Mouse (Mus musculus) embryonic stem cell, embryonic (primary cell): ENCODE measurements around the gene Nudt4.

Source experiments
- CTCF ChIA-PET, 4 experiments: fragments of 300-600 bp in 2 of 4; fragments of 350-600 bp in 2 of 4; sonication (Branson Sonifier 250); formaldehyde crosslinking; loops; one replicate each; lab custom pipeline; 2022; ENCODE audit warnings: inconsistent platforms in 2 of 4; lab: Charles Lee
- POLR2A ChIA-PET, 4 experiments: fragments of 300-600 bp in 2 of 4; fragments of 350-600 bp in 2 of 4; sonication (Branson Sonifier 250); formaldehyde crosslinking; loops; one replicate each; lab custom pipeline; 2022; ENCODE audit warnings: antibody characterized with exemption in 4 of 4, inconsistent platforms in 1 of 4; lab: Charles Lee

Nudt4 gene

DNA sequence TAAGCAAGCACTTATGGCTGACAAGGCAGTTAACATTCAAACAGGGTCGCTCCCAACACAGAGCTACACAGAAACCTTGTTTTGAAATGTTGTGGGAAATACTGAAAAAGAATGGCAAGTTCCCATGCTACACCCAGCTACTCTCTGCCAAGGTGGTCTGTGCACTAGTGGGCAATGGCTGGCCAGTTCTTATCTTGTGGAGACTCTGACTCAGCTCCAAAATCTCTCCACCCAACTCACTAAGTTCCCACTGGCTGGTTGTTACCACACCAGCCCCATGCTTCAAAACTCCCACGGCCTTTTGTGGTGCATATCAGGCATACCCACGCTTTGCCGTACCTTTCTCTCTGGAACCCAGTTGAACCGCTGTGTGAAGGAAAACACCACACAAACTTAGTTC is 31.0 kb downstream of the Nudt4 start:
- POLR2A ChIA-PET: interaction anchor here (0.7 to 6.8 kb wide), 19 partner anchors 12 to 407 kb away, joined by 3 to 129 read pairs (median 4); partner anchors contain the start of genes Ube2n (in 3 of the 4) and Eea1 (in 1 of the 4)
- CTCF ChIA-PET: interaction anchor here in 2 of 4 experiments (0.6 to 1.0 kb wide), 2 partner anchors 66 to 325 kb away, joined by 3 to 7 read pairs; no protein-coding TSS in a partner anchor

- POLR2A ChIA-PET: interaction anchor here in 3 of 4 experiments (1.3 to 6.8 kb wide), 5 partner anchors 12 to 23 kb away, joined by 5 to 129 read pairs (median 5); partner anchors contain the start of gene Ube2n (in 3 of the 3)
- CTCF ChIA-PET: no interaction called here
These were observed 33.3 kb downstream of the Nudt4 start for GRCm38 (mm10) chr10:95530551-95531121.

DNA sequence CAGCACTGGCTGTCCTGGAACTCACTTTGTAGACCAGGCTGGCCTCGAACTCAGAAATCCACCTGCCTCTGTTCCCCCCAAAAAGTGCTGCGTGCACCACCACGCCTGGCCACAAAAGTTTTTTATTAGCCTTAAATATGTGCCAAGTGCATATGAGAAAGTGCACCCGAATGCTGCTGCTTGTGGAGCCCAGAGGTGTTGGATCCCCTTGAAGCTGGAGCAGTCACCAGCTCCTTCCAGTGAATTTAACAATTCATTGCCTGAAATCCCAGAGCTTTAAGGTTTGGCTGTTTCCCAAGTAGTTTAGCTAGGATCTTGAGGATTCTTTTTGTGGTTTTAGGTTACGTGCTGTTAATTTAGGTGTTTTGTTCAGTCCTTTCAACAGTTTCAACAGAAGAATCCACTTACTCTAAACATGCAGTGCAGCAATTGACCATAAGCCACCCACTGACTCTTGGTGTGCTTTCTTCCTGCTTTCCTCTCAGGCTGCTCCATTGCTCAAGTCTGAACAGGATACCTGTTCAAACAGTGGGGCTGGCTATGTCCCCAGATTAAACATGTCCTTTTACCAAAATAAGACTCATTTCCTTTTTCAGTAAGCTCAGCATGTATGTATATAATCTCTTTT is 37.3 kb downstream of the Nudt4 start:
- ChIA-PET POLR2A (interaction anchor here in 3 of 4 experiments (0.6 to 3.2 kb wide), 14 partner anchors 8 to 368 kb away, joined by 3 to 34 read pairs (median 4); partner anchors contain the start of gene Ube2n (in 2 of the 3)), CTCF (no interaction called here)

DNA sequence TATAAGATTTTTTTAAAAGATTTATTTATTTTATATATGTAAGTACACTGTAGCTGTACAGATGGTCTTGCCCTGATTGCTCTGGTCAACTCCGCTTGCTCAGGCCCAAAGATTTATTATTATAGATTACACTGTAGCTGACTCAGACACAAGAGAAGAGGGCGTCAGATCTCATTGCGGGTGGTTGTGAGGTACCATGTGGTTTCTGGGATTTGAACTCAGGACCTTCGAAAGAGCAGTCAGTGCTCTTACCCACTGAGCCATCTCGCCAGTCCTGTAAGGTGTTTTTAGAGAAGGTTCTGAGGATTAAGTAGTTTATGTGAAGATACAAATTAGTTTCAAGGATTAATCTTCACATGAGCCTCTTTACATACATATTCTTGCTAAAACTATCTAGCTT is 38.1 kb downstream of the Nudt4 start:
- CTCF ChIA-PET: no interaction called here
- POLR2A ChIA-PET: interaction anchor here in 3 of 4 experiments (0.8 to 3.2 kb wide), 9 partner anchors 8 to 29 kb away, joined by 3 to 34 read pairs (median 6); partner anchors contain the start of gene Ube2n (in 2 of the 3)

GRCm38 (mm10) chr10:95525037-95525675 is 38.8 kb downstream of the Nudt4 start:
- POLR2A ChIA-PET: interaction anchor here in 3 of 4 experiments (0.6 to 3.2 kb wide), 6 partner anchors 8 to 929 kb away, joined by 4 to 34 read pairs (median 8); partner anchors contain the start of gene Ube2n (in 2 of the 3)

DNA sequence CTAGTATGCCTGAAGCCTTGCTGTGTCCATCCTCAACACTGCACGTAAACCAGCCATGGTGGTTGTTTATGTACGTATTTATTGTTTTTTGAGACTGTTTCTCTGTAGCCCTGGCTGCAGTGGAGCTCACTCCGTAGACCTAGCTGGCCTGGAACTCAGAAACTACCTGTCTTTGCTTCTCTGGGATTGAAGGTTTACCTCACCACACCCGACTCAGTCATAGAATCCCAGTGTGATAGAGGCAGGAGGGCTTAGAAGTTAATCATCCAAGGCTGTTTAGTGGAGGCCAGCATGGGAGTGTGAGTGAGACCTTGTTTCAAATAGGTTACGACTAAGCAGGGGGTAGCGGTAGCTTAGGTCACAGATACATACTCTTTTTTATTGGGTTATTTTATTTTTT is 46.3 kb downstream of the Nudt4 start:
- CTCF ChIA-PET: no interaction called here
- POLR2A ChIA-PET: interaction anchor here in 3 of 4 experiments (0.6 to 13.4 kb wide), 9 partner anchors 9 to 567 kb away, joined by 3 to 129 read pairs (median 3); partner anchors contain the start of gene Mrpl42 (in 1 of the 3)

More at GRCm38 (mm10) chr10:95525037-95525675, 38.8 kb downstream of the Nudt4 start:
- CTCF ChIA-PET: no interaction called here

DNA sequence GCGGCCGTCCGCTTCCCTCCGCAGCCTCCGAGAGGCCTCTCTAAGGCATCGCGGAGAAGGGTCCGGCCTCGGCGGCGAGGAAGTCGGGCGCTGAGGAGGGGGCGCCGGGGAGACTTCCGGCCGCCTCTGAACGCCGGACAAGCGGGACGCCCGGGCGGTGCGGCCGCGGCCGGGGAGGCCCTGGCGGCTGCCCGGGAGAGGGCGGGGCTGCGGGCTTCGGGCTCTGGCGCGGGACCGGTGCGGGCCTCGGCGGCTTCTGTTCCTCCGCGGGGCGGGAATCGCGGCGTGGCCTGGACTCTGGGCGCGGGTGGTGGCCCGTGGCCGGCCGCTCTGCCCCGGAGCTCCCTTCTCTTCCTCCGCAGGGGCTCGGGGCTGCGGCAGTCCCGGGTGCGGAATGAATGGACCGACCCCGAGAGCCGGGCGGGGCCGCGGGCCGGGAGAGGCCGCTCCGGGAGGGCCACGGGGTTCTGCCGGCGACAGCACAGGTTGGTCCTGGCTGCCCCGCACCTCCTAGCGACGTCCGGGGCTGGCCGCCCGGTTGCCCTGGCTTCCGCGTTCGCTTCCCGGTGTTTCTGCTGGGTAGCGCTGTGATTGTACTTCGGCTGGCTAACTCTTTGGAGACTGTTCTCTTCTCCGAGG is 48.5 kb downstream of the Nudt4 start:
- ChIA-PET CTCF (no interaction called here), POLR2A (interaction anchor here (0.5 to 13.4 kb wide), 79 partner anchors 7 to 1317 kb away, joined by 3 to 143 read pairs (median 5); partner anchors contain the start of genes Mrpl42 (in 4 of the 4), Eea1 (in 2 of the 4), Nudt4 (in 2 of the 4) and Socs2 (in 2 of the 4))

DNA sequence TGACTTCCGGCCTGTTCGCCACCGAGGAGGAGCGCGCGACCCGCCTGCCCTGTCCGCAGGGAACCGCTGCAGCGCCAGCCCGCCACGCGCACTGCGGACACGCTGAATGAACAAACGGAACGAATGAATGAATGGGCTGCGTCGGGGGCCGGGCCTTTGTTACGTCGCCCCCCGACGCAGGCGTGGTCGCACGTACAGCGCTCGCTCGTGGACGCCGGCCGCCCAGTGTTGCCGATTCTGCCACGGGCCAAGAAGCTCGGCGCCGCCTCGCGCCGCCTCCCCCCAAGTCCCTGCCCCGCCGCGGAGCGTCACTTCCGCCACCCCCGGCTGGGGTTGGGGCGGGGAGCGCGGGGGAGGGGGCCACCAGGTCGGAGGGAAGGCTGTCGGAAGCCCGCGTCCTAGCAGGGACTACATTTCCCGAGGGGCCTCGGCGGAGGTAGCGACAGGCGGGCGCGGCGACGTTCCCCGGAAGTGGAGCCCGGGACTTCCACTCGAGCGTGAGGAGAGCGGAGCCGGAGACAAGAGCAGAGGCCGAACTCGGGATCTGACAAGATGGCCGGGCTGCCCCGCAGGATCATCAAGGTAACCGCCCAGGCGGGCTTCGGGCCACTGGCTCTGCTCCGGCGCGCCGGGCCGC is 49.2 kb downstream of the Nudt4 start, which contains the start of gene Ube2n:
Ube2n (plus strand) TSS at position 490 of the 637 bp plus-strand sequence.
- POLR2A ChIA-PET: interaction anchor here (0.5 to 13.4 kb wide), 97 partner anchors 8 to 1316 kb away, joined by 3 to 143 read pairs (median 4); partner anchors contain the start of genes Mrpl42 (in 4 of the 4), Eea1 (in 2 of the 4), Nudt4 (in 2 of the 4) and Socs2 (in 2 of the 4)
- CTCF ChIA-PET: interaction anchor here in 2 of 4 experiments (0.6 to 1.0 kb wide), 2 partner anchors 9 to 21 kb away, joined by 3 to 9 read pairs; no protein-coding TSS in a partner anchor

DNA sequence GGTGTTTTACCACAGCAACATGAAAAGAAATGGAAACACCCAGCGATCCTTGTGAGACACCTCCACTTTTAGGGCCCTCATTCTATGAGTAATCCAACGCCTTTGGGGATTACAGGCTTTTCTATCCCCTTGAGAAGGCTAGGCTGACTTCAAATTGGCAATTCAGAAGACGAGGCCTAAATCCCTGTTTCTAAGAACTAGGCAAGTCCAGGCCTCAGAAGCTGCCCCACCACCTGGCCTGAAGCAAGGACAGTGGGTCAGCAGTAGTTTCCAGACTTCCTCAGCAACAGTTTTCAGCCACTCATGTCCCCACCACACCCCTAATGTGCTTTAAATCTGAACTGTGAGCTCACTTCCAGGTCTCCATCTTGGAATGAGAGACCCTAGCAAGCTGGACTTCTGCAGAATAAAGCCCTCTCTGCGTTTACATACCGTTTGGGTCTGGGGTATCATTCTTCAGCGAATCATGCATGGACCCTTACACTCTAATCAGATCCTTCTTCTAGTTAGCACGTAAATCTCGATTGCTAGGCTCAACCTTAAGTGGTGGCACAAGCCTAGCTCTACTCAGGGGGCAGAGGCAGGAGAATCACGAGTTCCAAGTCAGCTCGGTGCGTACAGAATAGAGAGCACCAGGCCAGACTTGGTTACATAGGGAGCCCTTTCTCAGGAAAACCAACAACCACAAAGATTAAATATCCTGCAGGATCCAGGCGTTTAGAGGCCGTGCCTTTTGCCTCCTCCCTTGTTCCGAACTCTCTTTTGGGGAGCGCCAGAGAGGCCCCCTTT is 50.0 kb downstream of the Nudt4 start:
- POLR2A ChIA-PET: interaction anchor here (0.6 to 13.4 kb wide), 94 partner anchors 8 to 1208 kb away, joined by 3 to 143 read pairs (median 5); partner anchors contain the start of genes Mrpl42 (in 3 of the 4), Eea1 (in 2 of the 4), Nudt4 (in 2 of the 4) and Socs2 (in 2 of the 4)
- CTCF ChIA-PET: interaction anchor here in 2 of 4 experiments (0.6 to 1.0 kb wide), 2 partner anchors 10 to 22 kb away, joined by 3 to 9 read pairs; no protein-coding TSS in a partner anchor

DNA sequence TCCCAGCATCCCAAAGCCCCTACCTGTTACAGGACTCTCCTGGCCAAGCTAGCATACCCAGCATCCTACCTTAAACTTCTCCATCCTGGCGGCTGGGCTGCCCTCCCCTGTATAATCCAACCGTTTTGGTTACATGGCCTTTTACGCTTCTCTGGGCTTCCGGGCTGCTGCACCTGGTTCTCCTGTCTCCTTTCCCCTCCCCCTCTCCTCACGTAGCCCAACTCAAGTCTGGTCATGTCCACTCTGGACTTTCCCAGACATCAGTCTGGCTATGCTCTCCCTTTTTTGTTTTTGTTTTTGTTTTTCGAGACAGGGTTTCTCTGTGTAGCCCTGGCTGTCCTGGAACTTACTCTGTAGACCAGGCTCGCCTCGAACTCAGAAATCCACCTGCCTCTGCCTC is 51.3 kb downstream of the Nudt4 start:
- ChIA-PET POLR2A (interaction anchor here (0.6 to 13.4 kb wide), 34 partner anchors 10 to 1104 kb away, joined by 3 to 143 read pairs (median 5); partner anchors contain the start of genes Mrpl42 (in 2 of the 4), Nudt4 (in 2 of the 4), Socs2 (in 2 of the 4) and Btg1 (in 1 of the 4)), CTCF (interaction anchor here in 2 of 4 experiments (0.5 to 1.1 kb wide), 3 partner anchors 11 to 522 kb away, joined by 3 to 6 read pairs (median 4); partner anchors contain the start of gene Mrpl42 (in 1 of the 2))

- POLR2A ChIA-PET: interaction anchor here in 2 of 4 experiments (0.8 to 1.6 kb wide), 5 partner anchors 10 to 55 kb away, joined by 3 to 6 read pairs (median 3); partner anchors contain the start of gene Nudt4 (in 1 of the 2)
- CTCF ChIA-PET: no interaction called here
These were observed 54.7 kb downstream of the Nudt4 start for GRCm38 (mm10) chr10:95509263-95509662.

- ChIA-PET CTCF (no interaction called here), POLR2A (interaction anchor here in 2 of 4 experiments (1.4 to 2.9 kb wide), 3 partner anchors 10 to 11 kb away, joined by 3 to 12 read pairs (median 6); no protein-coding TSS in a partner anchor)
These were observed 55.2 kb downstream of the Nudt4 start for GRCm38 (mm10) chr10:95508793-95509192.

- ChIA-PET CTCF (no interaction called here), POLR2A (interaction anchor here in 2 of 4 experiments (0.6 to 2.9 kb wide), 6 partner anchors 9 to 1212 kb away, joined by 3 to 14 read pairs (median 4); no protein-coding TSS in a partner anchor)
These were observed 55.8 kb downstream of the Nudt4 start for GRCm38 (mm10) chr10:95508126-95508525.

DNA sequence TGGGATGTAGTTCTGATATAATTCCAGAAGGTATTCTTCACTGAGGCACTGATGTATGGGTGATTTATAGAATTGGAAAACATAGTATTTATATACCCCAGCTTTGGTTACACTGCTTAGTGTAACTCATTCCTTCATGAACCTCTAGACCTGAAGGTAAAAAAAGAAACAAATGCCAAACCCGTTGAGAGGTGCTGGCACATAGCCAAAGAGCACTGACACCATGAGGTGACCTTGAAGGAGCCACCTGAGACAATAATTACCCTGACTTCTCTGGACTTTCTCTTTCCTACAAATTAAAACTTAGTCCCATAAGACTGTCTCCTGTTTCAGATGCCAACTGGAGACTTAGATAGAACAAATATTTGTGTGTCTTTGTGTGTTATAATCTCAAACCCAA is 59.6 kb downstream of the Nudt4 start:
- POLR2A ChIA-PET: interaction anchor here in 2 of 4 experiments (8.5 to 14.0 kb wide), 2 partner anchors 9 kb away, joined by 111 to 143 read pairs; partner anchors contain the start of gene Ube2n (in 2 of the 2)
- CTCF ChIA-PET: no interaction called here

GRCm38 (mm10) chr10:95503443-95504235 is 60.3 kb downstream of the Nudt4 start:
- ChIA-PET CTCF (no interaction called here), POLR2A (interaction anchor here in 2 of 4 experiments (1.3 to 14.0 kb wide), 3 partner anchors 10 to 89 kb away, joined by 3 to 143 read pairs (median 111); partner anchors contain the start of gene Ube2n (in 2 of the 2))
